Mouse (Mus musculus) thymus, adult 2 months (tissue): ENCODE results near the gene Rpl29. TPM values are rescaled to one million over a fixed set of nuclear protein-coding genes. Genes with fewer than 3 reads are reported as not detected.

ENCODE experiments used
- DNase-seq: peaks from one replicate; pipeline ENCODE4 v3.0.0; 2021
- H3K27ac ChIP-seq: fragments of 200-500 bp; 2 replicates; pipeline ENCODE4 v1.5.1; 2012; ENCODE audit warnings: low read length, control low read depth; ENCODE audit not compliant: control insufficient read depth, insufficient read depth
- H3K27me3 ChIP-seq: fragments of 200-500 bp; 2 replicates; pipeline ENCODE4 v1.6.1; 2012; ENCODE audit warnings: mild to moderate bottlenecking, low read length, moderate library complexity, mixed read lengths; ENCODE audit not compliant: control insufficient read depth, insufficient read depth
- H3K36me3 ChIP-seq: fragments of 200-500 bp; 2 replicates; pipeline ENCODE4 v1.6.1; 2012; ENCODE audit warnings: mild to moderate bottlenecking, low read length, moderate library complexity; ENCODE audit not compliant: control insufficient read depth, insufficient read depth
- H3K4me1 ChIP-seq: fragments of 200-500 bp; replicated peaks from 2 replicates; pipeline ENCODE4 v1.6.1; 2012; ENCODE audit warnings: low read length; ENCODE audit not compliant: control insufficient read depth, insufficient read depth
- H3K4me3 ChIP-seq: fragments of 200-500 bp; 2 replicates; pipeline ENCODE4 v1.5.1; 2012; ENCODE audit warnings: mild to moderate bottlenecking, low read length, control low read depth, moderate library complexity; ENCODE audit not compliant: control insufficient read depth, insufficient read depth
- CTCF ChIP-seq: fragments of 200-500 bp; IDR thresholded peaks from 2 replicates; pipeline ENCODE4 v1.5.1; 2012; ENCODE audit warnings: mild to moderate bottlenecking, control low read depth, low read length, moderate library complexity, borderline replicate concordance; ENCODE audit not compliant: control insufficient read depth, poor library complexity, insufficient read depth; ENCODE audit errors: extremely low read depth
- POLR2A ChIP-seq: fragments of 200-500 bp; IDR thresholded peaks from 2 replicates; pipeline ENCODE4 v1.6.1; 2012; ENCODE audit warnings: mild to moderate bottlenecking, low read length, control low read depth, moderate library complexity; ENCODE audit not compliant: control insufficient read depth, poor library complexity, insufficient read depth; ENCODE audit errors: extremely low read depth
- WGBS: fragments of 180-500 bp; shearing (Covaris S2); methylation state at CpG from one replicate; pipeline ENCODE4 v1.1.7; 2018; 5-methylcytosine and 5-hydroxymethylcytosine counted together
- polyA plus RNA-seq: library from polyadenylated mRNA; depleted of rRNA; stranded (reverse); fragments of >200 nt; gene quantifications from 2 replicates; pipeline ENCODE4 v1.2.3, GENCODE M21; 2012

The Rpl29 gene
- polyA plus RNA-seq, 1 experiment: 524 TPM

DNA sequence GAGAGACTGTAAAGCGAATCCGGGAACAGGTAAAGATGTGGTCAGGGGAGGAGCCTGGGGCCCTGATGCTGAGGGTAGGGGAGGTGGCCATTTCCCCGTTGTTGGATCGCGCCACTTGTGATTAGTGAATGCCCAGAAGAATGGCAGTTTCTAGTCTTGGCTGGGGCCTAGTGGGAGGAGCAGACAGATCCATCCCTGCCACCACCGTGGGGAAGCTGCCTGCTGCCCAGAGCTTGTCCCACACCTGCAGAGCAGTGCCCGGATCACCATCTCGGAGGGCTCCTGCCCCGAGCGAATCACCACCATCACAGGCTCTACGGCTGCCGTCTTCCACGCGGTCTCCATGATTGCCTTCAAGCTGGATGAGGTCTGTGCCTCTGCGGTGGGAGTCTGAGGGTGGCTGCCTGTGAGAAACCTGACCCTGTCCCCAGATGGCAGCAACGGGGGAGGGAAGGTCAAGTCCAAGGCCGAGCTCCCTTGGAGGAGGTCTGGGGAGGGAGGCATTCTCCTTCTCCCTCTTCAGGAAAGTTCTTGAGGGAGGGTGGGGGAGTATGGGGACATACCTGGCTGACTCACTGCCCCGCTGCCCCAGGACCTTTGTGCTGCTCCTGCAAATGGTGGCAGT, 31.3 kb downstream of the Rpl29 start:
- whole genome bisulfite sequencing: 96% methylated on average over 18 of the region's 18 CpGs
- no peaks in the 10 kb centered on the region for H3K36me3 ChIP-seq
- DNase-seq: no peak
- H3K4me1 ChIP-seq: peaks cover 6% of the 10 kb centered on the region; the same call in 1 of the 2 replicates
- no peak overlapping the region for H3K27ac ChIP-seq
- TF ChIP-seq CTCF: no peak
- TF ChIP-seq POLR2A: no peak
- peaks cover 9% of the 10 kb centered on the region; the same call in 1 of the 2 replicates for H3K27me3 ChIP-seq
- no peak overlapping the region for H3K4me3 ChIP-seq

DNA sequence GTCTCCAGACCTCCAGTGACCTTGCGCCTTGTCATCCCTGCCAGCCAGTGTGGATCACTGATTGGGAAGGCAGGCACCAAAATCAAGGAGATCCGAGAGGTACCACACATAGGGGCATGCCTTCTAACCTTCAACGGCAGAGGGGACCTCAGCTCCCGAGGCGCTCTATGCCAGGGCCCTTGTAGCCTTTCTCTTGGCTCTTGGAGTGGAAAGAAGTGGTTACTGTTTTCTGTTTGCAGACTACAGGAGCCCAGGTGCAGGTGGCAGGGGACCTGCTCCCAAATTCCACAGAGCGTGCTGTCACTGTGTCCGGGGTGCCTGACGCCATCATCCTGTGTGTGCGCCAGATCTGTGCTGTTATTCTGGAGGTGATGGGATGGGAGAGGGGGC, 31.8 kb downstream of the Rpl29 start:
- H3K4me1 ChIP-seq: peaks cover 9% of the 10 kb centered on the region; the same call in 1 of the 2 replicates
- H3K36me3 ChIP-seq: no peaks in the 10 kb centered on the region
- no peak for DNase-seq
- H3K27ac ChIP-seq: no peak overlapping the region
- no peak for TF ChIP-seq POLR2A
- TF ChIP-seq CTCF: no peak
- WGBS: 96% methylated on average over 9 of the region's 9 CpGs
- H3K27me3 ChIP-seq: peaks cover 9% of the 10 kb centered on the region; the same call in 1 of the 2 replicates
- H3K4me3 ChIP-seq: no peak overlapping the region

DNA sequence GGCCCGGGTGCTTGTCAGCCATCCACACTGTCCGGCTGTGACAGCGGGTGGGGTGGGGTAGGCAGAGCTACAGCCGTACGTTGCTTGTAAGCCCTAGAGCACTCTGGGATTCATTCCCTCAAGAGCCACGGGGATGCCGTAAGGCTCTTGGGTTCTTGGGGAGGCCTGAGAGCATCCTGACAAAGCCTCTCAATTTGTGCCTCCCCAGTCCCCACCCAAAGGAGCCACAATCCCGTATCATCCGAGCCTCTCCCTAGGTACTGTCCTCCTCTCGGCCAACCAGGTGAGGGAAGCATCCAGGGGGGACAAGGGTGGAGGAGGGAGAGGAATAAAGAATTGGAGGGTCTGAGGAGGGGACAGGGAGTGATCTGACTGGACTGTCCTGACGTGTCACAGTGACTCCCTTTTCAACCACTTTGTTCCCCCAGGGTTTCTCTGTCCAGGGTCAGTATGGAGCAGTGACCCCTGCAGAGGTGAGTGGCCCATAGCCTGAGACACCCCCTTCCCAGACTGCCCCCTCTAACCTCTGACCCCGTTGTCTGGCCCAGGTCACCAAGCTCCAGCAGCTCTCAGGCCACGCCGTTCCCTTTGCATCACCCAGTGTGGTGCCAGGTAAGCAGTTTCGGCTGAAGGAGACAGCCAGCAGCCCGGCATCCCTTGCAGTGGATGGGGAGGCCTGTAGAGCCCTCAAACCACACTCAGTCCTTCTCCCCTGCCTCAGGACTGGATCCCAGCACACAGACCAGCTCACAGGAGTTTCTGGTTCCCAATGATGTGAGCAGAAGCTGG, 32.6 kb downstream of the Rpl29 start:
- no peaks in the 10 kb centered on the region for H3K36me3 ChIP-seq
- 96% methylated on average over 16 of the region's 16 CpGs for WGBS

DNA sequence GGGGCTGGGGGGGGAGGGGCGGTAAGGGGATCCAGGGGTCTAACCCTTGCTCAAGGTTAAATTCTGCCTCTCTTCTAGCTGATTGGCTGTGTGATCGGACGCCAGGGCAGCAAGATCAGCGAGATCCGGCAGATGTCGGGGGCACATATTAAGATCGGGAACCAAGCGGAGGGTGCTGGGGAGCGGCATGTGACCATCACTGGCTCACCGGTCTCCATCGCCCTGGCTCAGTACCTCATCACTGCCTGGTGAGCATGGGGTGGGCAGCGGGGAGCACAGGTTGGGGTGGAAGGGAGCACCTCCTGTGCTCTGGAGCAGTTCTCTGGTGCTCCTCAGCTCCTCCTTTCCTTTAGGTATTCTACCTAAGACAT, 33.2 kb downstream of the Rpl29 start:
- H3K27me3 ChIP-seq: peaks cover 9% of the 10 kb centered on the region; the same call in 1 of the 2 replicates
- whole genome bisulfite sequencing: 99% methylated on average over 12 of the region's 12 CpGs
- no peak overlapping the region for H3K27ac ChIP-seq
- peaks cover 9% of the 10 kb centered on the region; the same call in 1 of the 2 replicates for H3K4me1 ChIP-seq
- no peaks in the 10 kb centered on the region for H3K36me3 ChIP-seq
- TF ChIP-seq CTCF (no peak), POLR2A (no peak)
- no peak for DNase-seq
- H3K4me3 ChIP-seq: no peak overlapping the region

More for the DNA sequence above, 32.6 kb downstream of the Rpl29 start:
- TF ChIP-seq POLR2A (no peak), CTCF (no peak)
- peaks cover 9% of the 10 kb centered on the region; the same call in 1 of the 2 replicates for H3K4me1 ChIP-seq
- H3K27me3 ChIP-seq: peaks cover 9% of the 10 kb centered on the region; the same call in 1 of the 2 replicates
- no peak for DNase-seq
- no peak overlapping the region for H3K4me3 ChIP-seq
- H3K27ac ChIP-seq: no peak overlapping the region

DNA sequence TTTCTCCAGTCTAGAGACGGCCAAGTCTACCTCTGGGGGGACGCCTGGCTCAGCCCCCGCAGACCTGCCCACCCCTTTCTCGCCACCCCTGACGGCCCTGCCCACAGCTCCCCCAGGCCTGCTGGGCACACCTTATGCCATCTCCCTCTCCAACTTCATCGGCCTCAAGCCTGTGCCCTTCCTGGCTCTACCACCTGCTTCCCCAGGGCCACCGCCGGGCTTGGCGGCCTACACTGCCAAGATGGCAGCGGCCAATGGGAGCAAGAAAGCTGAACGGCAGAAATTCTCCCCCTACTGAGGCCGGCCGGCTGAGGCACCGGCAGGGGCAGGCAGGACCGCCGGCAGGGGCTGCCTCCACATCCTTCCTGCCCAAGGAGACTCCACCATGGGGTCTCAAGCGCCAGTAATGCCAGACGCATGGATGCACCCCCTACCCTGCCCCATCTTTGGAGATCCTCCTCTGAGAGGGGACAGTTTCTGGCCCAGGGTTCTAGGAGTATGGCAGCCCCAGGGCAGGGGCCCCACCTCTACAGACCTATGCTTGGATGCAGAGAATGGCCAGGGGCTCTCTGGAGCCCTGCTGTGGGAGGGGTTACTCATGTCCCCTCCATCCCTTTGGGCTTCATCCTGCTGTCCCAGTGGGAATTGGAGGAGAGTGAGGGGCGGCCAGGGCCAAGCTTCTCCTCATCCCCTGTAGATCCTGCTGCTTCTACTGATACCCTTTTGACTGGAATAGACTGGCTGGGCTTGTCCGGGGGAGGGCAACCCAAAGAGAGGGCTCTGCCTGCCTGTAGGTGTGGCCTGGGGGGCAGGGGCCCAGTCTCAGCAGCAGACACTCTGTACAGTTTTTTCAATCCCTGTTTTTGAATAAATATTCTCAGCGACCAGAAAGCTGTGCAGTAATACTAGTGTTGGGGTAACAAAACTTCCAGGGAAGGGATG, 34.1 kb downstream of the Rpl29 start:
- no peak for DNase-seq
- peaks cover 9% of the 10 kb centered on the region; the same call in 1 of the 2 replicates for H3K4me1 ChIP-seq
- H3K27ac ChIP-seq: no peak overlapping the region
- H3K4me3 ChIP-seq: no peak overlapping the region
- H3K36me3 ChIP-seq: no peaks in the 10 kb centered on the region
- 96% methylated on average over 21 of the region's 21 CpGs for WGBS
- no peak for TF ChIP-seq POLR2A
- peaks cover 9% of the 10 kb centered on the region; the same call in 1 of the 2 replicates for H3K27me3 ChIP-seq
